Mouse (Mus musculus): ENCODE measurements around the gene Gpt2.
A peak's percentile ranks its signal among the peaks of the same experiment; 100 is the strongest.

DNA sequence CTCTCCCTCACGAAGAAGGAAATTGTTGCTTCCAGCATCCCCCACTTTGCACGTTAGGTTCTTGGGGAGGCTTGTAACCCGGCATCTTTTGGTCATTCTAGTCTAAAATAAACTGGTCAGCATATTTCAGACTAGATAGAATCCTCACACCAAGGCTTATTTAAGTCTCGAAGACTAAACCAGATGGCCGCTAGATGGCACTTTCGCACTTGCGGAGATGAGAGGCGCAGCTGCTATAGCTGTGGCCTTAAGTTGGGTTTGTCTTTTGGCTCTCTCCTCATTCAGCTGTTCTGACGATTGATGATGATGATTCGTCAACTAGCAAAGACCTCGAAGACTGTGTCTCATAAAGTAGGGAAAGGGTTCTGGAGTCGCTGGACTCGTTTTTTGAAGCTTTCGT is 35.8 kb upstream of the Gpt2 start:
- TF ChIP-seq HCFC1 (IDR thresholded peaks at IDR 0.05; ENCODE audit: borderline replicate concordance, insufficient read depth, low read length) (no peak), CHD2 (IDR thresholded peaks at IDR 0.05; ENCODE audit: low read depth, low read length) (no peak), ZC3H11A (IDR thresholded peaks at IDR 0.05; ENCODE audit: borderline replicate concordance, low read depth, low read length) (peak; percentile 96)

All from ES-E14 (cell line).